Mouse (Mus musculus) CH12.LX (cell line): ENCODE results near the gene Gm49354.

Source experiments
- CHD2 ChIP-seq: IDR thresholded peaks from 2 replicates; pipeline ENCODE4 v1.6.1; 2011; ENCODE audit warnings: low read length, improper control_type of control experiment
- CTCF ChIP-seq, 2 experiments: IDR thresholded peaks in 1 of 2; conservative IDR thresholded peaks in 1 of 2; 2 replicates each; pipeline ENCODE4 v1.5.1; 2011 to 2012; ENCODE audit warnings: low read depth in 2 of 2, low read length in 2 of 2, improper control_type of control experiment in 1 of 2, inconsistent platforms in 1 of 2, mild to moderate bottlenecking in 1 of 2, moderate library complexity in 1 of 2
- E2F4 ChIP-seq: IDR thresholded peaks from 2 replicates; pipeline ENCODE4 v1.6.1; 2011; ENCODE audit warnings: low read depth, low read length, improper control_type of control experiment; ENCODE audit not compliant: insufficient replicate concordance
- EP300 ChIP-seq: IDR thresholded peaks from 2 replicates; pipeline ENCODE4 v1.6.1; 2011; ENCODE audit warnings: low read length, improper control_type of control experiment
- ETS1 ChIP-seq: conservative IDR thresholded peaks from 2 replicates; pipeline ENCODE4 v1.6.1; 2012; ENCODE audit warnings: low read depth, mild to moderate bottlenecking, inconsistent platforms, low read length, improper control_type of control experiment, moderate library complexity
- JUND ChIP-seq: conservative IDR thresholded peaks from 2 replicates; pipeline ENCODE4 v1.6.1; 2011; ENCODE audit warnings: low read depth, low read length, improper control_type of control experiment
- KAT2A ChIP-seq: IDR thresholded peaks from 2 replicates; pipeline ENCODE4 v1.6.1; 2012; ENCODE audit warnings: low read length, improper control_type of control experiment, inconsistent platforms; ENCODE audit not compliant: insufficient replicate concordance
- MAFK ChIP-seq: IDR thresholded peaks from 2 replicates; pipeline ENCODE4 v1.6.1; 2011; ENCODE audit warnings: low read length, improper control_type of control experiment; ENCODE audit not compliant: insufficient replicate concordance
- NRF1 ChIP-seq: IDR thresholded peaks from 2 replicates; pipeline ENCODE4 v1.6.1; 2014; ENCODE audit warnings: low read depth, mild to moderate bottlenecking, inconsistent platforms, low read length, improper control_type of control experiment, moderate library complexity
- POLR2A ChIP-seq: IDR thresholded peaks from 2 replicates; pipeline ENCODE4 v1.6.1; 2011; ENCODE audit warnings: low read depth, mild to moderate bottlenecking, improper control_type of control experiment, low read length
- POLR2AphosphoS2 ChIP-seq: IDR thresholded peaks from 2 replicates; pipeline ENCODE4 v1.6.1; 2011; ENCODE audit warnings: low read depth, low read length, improper control_type of control experiment
- RCOR1 ChIP-seq: conservative IDR thresholded peaks from 2 replicates; pipeline ENCODE4 v1.6.1; 2012; ENCODE audit warnings: low read depth, mild to moderate bottlenecking, inconsistent platforms, low read length, improper control_type of control experiment
- USF1 ChIP-seq: IDR thresholded peaks from 2 replicates; pipeline ENCODE4 v1.6.1; 2014; ENCODE audit warnings: low read depth, mild to moderate bottlenecking, inconsistent platforms, low read length, improper control_type of control experiment
- ZKSCAN1 ChIP-seq: IDR thresholded peaks from 2 replicates; pipeline ENCODE4 v1.6.1; 2012; ENCODE audit warnings: low read depth, inconsistent platforms, low read length, improper control_type of control experiment, borderline replicate concordance

GRCm38 (mm10) chr13:59766786-59767515, 15.1 kb downstream of the Gm49354 start:
- TF ChIP-seq ETS1 (no peak), POLR2A (no peak), NRF1 (no peak), CTCF (conservative IDR thresholded peaks at IDR 0.05 in 1 of 2, IDR thresholded peaks at IDR 0.05 in 1 of 2; ENCODE audit: low read depth in 2 of 2, low read length in 2 of 2) (no peak), USF1 (no peak), E2F4 (no peak), POLR2AphosphoS2 (no peak), MAFK (no peak), EP300 (no peak), KAT2A (no peak), RCOR1 (no peak), CHD2 (no peak), ZKSCAN1 (no peak), JUND (no peak)
